Mouse (Mus musculus): ENCODE results near the gene Qrsl1.

The Qrsl1 gene

DNA sequence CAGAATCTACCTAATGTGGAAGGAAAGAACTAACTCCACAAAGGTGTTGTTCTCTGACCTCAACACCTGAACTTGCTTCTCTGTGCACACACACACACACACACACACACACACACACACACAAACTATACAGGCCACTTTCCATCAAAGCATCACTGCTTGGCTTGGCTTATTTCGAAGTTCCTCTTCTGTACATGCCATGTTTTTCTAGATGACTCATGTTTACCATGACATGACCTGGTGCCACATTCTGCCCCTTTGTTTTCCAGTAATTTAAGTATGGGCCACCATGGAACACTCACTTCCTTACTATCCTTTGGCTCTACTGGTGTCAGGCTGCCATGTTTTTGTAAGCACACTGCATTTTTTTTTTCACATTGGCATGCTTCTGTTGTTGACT lies 30.1 kb downstream of the Qrsl1 start:
- no peak for DNase-seq (ENCODE audit: extremely low read depth, low read depth)

DNA sequence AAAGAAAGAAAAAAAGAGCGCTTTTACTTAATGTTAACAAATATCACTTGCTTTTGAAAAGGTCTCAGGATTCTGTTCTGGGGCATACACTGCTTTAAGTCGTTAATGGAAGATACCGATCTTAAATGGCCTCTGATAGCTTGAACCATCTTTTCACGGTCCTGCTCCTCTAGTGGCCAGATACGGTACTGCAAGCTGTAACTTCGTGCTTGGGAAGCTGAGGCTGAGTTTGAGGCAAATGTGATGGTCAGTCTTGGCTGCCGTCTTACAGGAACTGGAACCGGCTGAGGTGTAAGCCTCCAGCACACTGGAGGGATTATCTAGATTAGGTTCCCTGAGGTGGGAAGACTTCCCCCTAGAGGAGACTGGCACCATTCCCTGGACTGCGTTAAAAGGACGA lies 30.8 kb downstream of the Qrsl1 start:
- no peak for DNase-seq (ENCODE audit: extremely low read depth, low read depth)

DNA sequence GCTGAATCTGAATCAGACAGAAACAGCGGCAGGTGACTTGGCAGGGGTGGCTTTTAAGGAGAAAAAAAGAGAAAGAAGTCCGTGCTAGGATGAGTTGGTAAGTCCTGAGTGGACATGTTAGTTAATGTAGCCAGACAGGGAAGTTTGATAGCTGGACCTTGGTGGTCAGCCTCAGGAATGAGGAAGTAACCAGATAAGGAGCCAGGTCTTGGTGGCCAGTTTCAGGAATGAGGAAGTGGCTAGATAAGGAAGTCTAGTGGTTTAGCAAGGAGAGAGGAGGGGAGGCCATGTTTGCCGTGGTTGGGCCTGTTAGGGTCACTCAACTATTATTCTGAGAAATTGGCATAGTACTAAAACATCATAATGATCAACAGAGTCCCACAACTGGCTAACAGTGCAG lies 45.2 kb downstream of the Qrsl1 start:
- peak; percentile 86 for DNase-seq (ENCODE audit: extremely low read depth, low read depth)

DNA sequence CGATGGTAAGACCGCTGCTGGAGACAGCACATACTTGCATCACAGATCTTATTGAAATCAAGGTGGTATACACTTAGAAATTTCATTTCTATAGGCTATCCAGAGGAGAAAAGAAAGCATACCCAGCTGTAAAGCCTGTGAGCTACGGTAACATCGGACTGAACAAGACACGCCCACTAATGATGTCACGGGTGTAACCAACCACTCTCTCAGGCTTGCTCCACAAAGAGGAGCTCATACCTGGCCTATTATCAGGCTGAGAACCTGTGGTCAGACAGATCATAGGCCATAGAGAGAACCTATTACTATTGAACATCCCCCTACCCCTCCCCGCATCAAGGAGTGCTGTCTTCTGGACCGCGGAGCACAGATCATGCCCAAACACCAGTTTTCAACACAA lies 45.6 kb downstream of the Qrsl1 start:
- DNase-seq (ENCODE audit: extremely low read depth, low read depth) = no peak

DNA sequence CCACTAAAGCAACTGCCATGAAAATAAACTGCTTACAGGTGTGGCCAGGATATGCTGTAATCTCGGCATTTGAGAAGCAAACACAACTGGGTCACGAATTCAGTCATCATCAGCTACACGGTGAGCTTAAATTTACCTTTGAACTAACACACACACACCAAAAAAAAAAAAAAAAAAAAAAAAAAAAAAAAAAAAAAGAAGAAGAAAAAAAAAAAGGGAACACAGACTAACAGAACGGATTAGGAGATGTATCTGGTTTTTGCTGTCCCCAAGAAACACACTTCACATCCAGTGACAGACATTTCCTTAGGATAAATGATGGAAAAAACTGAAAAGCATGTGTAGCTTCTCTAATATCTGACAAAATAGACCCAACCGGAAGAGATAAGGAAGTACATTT lies 49.6 kb downstream of the Qrsl1 start:
- DNase-seq (ENCODE audit: extremely low read depth, low read depth) = peak; percentile 49

DNA sequence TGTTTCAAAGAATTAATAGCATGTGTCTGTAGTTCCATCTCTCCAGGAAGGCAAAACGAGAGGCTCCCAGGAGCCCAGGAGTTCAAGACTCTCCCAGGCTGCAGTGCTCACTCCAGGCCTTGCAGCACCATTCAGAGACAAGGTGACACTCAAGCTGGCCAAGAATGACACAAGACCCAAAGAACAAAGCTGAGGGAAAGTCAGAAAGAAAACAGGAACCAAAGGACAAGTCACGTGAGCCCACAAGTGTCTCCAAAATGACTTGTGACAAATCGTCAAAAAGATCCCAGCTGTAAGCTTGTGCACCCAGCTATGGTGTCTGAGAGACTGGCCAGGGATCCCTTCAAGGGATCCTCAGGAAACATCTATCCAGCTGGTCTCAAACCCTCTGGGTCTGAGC lies 52.1 kb downstream of the Qrsl1 start:
- no peak for DNase-seq (ENCODE audit: extremely low read depth, low read depth)

DNA sequence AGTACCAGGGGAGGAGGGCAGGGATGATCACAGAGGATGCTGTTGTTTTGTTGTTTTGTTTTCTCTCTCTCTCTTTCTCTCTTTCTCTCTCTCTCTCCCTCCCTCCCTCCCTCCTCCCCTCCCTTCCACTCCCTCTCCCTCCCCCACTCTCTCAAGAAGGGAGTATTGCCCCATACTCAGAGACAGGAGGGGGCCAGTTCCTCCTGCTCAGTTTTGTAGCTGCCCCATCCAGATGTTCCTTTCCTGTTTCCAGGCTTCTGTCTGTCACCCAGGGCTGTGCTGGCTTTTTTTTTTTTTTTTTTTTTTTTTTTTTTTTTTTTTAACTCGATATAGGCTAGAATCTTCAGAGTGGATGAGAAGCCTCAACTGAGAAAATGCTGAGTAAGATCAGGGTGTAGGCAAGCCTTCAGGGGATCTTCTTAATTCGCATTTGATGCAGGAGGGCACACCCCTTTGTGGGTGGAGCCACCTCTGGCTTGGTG lies 55.4 kb downstream of the Qrsl1 start:
- no peak for DNase-seq (ENCODE audit: extremely low read depth, low read depth)

DNA sequence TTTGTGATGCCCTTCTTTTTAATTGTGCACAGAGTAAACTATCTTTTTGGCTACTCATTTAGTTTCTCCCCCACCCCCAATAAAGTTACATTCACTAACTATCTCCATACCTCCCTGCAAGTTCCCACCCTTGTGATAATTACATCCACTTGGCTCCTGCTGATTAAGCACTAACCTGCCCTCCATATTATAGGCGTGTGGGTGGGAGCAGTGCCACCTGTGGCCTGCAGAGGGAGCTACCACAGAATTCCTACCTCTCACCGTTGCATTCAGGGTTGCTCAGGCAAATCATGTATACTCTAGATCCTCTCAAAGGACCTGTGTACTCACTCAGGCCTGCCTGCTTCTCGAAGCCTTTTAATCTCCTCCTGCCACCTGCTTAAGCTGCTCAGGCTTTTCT lies 56.1 kb downstream of the Qrsl1 start:
- no peak for DNase-seq (ENCODE audit: extremely low read depth, low read depth)

DNA sequence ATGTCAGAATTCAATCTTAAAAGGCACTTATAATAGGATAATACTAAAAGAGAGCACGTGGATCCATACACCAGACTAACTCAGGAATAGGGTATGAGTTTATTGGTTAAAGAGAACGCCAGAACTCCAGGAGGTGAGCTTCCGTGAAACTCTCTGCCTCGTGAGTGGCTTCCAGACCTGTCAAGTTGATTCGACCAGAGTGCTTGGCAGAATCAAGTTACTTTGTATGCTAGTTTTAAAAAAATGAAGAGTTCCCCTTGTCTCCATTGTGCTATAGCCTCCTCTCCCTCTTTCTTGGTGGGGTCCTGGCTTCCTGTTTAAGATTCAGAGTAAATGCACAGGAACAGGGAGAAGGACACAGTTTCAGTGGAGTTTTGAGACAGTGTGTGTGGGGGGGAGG lies 60.1 kb downstream of the Qrsl1 start:
- DNase-seq (ENCODE audit: extremely low read depth, low read depth) = no peak

DNA sequence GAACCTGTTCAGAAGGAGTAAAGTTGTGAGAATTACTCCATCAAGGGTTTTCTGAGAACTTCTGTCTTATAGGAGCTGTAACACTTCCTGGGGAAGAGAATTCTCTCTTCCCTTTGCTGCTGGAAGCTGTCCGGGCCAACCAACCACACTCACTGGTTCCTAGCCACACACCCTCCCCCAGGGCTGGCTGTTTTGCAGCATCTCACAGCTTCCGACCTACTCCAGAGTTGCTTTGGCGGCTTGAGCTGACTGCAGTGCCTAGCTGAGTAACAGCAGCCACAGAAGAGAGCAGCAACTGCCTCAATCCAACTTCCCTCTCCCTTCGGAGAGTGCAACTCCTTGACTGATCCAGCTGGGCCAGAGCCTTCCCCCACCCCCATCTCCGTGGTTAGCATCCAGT lies 68.7 kb downstream of the Qrsl1 start:
- DNase-seq (ENCODE audit: extremely low read depth, low read depth) = no peak

DNA sequence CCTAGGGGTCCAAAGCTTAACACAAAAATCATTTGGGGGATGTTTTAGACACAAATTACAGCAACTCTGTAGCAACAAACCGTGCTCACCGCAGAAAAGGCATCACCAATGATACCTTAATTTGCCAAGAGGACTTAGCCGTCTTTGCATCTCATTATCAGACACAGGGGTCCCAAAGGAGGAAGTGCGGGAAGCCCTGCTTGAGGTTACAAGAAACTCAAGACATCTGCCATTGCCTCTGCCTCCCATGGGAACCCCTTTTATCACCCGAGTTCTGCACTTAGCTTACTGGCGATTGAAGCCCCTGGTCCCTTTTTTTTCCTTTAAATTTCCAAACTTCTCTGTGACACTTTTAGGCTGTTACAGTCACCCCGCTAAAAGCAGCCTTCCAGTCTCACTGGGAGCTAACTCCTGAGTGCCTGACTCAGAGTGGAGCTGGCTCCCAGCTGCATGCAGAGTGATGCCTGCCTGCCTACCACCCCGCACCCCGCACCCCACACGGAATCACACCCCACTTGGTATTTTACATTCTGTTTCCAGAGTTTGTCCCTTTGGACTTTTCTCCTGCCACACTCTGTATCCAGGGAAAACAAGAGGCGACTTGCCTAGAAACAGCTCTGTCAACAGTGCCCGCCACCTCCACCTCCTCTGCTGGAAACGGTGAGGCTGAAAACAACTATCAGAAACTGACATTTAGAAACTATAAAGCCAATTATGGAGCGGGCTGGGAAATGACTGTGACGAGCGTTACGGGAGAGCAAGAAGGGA lies 71.1 kb downstream of the Qrsl1 start:
- no peak for DNase-seq (ENCODE audit: extremely low read depth, low read depth)

DNA sequence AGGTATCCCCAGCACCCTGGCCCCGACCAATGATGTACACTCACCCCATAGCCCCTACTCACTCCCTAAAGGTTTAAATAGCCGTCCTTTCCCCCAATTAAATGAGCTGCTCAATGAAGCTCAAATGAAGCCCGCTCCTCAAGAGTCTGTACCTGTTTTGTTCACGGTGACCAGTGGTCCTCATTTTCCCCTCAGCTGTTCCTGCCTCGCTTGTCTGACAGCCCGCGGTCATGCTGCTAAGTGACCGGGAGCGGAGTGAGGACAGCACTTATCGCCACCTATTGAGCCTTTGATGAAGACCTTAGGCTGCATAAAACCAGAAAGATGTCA lies 72.9 kb downstream of the Qrsl1 start:
- DNase-seq (ENCODE audit: extremely low read depth, low read depth) = no peak

DNA sequence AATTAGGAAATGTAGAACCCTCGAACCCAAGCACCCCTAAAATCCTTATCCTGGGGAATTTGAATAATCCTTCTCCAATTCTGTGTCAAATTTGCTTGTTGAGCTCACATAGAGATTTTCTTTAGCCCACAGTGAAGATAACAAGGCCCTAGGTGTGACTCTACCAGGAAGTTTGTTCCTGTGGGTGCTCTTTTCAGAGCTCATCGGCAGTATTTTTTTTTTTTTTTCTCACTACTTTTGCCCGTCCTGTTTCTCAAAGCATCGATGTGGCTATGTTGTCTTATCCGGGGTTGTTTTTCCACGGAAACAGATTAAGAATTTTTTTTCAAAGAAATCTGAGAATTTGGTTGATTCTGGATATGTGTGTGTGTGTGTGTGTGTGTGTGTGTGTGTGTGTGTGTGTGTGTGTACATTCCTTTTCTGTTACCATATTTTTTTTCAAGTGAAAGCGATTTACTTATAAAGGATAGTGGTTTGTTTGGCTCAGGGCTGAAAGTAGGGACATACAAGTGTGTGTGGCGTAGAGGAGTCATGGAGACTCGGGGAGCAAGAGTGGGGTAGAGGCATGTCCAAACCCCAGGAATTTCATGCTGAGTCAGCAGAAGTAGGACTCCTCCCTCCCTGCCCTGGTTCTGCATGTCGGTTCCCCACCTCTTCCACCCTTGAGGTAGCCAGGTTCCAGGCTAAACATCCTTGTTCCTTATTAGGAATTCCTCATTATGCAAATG lies 73.4 kb downstream of the Qrsl1 start:
- no peak for DNase-seq (ENCODE audit: extremely low read depth, low read depth)

DNA sequence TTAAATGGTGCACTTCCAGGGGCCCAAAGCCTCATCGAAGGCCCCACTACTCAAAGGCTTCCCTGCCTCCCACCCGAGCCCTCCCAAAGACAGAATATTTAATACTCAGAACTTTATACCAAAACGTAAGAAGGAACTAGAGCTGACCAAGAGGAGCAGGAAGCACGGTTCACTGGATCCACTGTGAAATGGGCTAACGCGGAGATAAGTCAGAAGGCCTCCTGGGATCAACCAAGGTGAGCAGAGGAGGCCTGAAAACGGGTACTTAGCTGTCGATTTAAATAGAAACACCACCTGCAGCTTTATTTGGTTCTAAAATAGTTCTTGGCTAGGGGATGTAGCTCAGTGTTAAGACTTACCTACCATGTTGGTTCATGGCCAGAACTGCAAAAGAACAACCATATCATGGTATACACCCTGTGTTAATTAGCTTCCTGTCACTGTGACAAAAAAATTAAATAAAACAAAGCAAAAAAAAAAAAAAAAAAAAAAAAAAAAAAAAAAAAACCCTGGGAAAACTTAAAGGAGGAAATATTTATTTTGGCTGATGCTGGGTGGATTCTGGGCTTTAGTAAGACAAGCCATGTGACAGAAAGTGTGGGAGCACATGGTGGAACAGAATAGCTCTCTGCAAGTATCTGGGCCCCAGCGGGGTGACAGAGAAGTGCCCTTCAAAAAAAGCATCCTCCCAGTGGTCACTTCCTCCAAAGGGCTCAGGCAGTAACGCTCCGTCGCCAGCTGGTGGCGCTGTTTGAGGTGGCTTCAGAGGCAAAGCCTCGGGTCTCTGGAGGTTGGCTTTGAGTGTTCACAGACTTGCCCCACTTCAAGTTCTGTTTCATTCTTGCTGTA lies 74.5 kb downstream of the Qrsl1 start:
- DNase-seq (ENCODE audit: extremely low read depth, low read depth) = no peak

DNA sequence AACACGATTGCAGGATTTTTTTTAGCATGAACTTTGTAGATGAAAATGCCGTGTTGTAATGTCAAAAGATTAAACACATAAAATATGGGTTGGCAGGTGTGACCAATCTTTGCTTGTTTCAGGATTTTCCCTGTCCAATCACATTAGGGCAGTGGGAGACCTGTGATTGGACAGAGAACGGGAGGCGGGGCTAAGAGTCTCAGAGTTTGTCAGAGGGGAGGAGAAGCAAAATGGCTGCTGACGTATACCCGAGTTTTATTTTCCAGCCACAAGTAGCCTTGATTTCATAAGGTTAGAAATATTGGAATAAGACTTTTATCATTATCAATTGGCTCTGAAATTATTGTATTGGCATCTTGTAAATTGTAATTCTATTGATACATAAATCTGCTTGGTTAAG lies 75.8 kb downstream of the Qrsl1 start:
- no peak for DNase-seq (ENCODE audit: extremely low read depth, low read depth)

DNA sequence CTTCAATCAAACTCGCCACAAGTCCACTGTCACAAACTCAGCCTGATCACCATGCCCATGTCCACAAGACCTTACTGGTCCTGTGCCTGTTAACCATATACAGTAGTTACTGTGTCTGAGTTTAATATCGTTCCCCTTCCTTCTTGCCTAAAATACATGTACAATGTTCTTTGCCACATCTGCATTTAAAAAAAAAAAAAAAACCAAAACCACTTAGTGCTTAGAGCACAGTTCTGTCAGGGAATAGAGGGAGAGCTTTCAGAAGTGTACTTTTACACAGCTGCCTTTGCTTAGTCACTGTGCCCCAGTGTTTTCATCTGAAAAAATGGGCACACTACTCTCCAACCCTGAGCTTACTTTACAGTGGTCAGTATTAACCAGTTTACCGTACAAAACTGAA lies 76.8 kb downstream of the Qrsl1 start:
- no peak for DNase-seq (ENCODE audit: extremely low read depth, low read depth)
